Mouse (Mus musculus) testis, postnatal 10 days (tissue): ENCODE results near the gene Kat2a.

Experiments used
- DNase-seq: peaks from one replicate; pipeline ENCODE4 v3.0.0; 2021; ENCODE audit warnings: low spot score

Kat2a gene

GRCm38 (mm10) chr11:100711783-100712615 is at the start of gene Kat2a:
Gene Kat2a, minus strand, starts transcription at chr11:100712465.
- DNase-seq, result peak; percentile 90

- DNase-seq, result peak; percentile 92
Measured at GRCm38 (mm10) chr11:100761547-100762045, 49.3 kb upstream of the Kat2a start.

DNA sequence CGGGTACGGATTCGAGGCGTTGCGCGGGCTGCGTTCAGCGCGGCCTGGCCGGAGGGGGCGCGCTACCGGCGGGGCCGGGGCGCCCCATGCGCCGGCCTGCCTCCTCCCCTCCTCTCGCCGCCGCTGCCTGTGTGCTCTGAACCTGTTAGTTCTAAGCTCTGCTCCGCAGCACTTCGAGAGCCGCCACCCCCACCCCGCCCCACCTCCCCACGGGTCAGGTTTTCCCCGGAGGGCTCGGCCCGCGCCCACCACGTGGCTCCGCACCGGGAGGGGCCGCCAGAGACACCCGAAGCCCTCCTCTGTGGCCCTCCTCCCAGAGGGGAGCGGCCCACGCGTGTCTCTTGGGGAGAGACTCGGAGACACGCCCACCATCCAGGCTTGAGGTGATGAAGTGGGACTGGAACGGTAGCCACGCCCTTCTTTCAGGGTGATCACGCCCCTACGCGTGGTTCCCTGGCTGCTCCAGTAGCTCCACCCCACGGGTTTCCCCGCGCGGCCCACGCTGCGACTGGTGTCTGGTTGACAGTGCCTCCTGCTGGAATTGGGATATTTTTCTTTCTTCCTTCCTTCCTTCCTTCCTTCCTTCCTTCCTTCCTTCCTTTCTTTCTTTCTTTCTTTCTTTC is 47.5 kb upstream of the Kat2a start, which contains the start of gene Kcnh4:
Gene Kcnh4 (minus strand): TSS at position 332 of the 623 bp plus-strand sequence.
- DNase-seq, result peak; percentile 75

DNA sequence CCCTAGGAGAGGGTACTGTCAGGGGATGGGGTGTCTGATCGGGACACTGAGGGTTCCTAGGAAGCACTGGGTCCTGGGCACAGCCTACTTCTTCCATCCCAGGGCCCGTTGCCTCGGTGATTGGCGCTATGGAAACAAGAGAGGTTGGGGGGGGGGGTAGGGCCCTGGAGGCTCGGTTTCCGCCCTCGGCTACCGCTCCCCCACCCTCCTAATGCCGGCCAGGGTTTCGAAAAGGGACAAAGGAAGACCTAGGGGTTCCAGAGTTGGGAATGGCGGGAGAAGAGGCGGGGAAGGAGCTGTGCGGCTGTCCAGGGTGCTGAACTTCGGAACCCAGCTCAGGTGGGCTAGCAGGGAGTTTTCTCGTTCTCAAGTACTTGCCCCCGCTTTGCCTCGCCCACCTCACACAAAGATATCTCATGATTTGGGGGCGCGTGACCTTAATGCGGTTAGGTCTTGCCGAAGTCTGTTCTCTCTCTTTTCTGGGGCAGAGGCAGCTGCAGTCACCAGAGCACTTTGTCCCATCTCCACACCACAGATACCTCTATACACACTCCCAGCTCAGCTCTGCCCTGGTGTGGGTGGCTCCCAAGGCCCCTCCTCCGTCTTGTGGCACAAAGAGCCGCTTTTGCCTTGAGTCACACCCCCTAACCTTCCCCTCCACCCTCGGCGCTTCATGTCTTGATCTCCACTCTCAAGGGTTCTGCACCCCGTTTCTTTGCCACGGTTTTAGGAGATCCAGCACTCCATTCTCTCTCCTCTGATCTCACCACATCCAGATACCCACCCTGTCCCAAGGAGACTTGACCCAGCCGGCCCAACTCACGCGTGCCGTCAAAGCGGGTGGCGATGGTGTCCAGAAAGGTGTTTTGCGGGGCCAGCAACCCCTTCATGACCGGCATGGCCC is 46.7 kb upstream of the Kat2a start:
- DNase-seq, result peak; percentile 85

DNA sequence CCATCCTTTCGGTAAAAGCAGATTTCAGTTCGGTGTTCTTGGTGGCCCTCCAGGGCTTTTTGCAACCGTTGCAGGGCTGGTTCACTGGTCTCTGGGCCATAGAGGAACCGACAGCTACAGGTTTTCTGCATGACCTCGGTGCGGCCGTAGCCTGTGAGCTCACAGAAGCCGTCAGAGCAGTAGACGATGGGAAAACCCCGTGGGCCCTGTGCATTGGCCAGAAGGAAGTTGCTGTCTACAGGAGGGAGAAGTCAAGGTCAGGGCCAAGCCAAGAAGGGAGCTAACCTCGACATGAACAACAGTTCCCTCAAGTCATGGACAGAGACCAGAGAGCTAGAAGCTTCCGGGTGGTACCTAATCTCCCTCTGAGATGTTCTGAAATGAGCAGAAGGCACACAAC is 45.3 kb upstream of the Kat2a start:
- DNase-seq, result no peak

DNA sequence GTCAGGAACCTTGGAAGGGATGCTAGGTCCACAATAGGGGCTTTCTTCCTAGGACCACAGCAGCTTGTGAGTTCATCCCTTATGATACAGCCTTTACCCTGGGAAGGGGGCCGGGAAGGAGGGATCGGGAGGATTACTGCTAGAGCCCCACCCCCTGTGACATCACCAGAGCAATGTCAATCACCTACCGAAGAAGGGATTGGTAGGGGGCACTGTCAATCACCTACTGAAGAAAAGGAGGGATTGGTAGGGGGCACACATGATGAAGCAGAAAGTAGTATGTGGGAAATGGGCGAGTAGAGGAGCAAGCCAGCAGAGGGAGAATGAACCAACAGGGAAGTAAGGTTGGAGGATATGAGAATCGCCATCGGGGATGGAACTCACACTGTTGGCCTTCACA is 44.2 kb upstream of the Kat2a start:
- DNase-seq, result no peak

DNA sequence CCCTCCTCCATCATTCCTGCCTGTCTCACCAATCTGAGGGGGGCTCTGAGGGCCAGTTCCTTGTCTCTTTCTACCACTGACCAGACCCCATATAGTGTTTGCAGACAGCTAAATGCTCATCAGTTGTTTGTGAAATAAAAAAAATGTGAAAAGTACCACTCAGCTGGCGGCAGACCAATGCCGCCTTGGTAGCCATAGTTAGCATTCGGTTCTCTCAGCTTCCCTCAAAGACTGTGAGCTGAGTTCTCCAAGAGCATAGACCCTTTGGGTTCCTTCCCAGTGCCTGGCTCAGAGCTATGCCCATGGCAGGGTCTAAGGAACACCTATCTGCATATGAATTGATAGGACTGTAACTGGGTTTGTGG is 42.4 kb upstream of the Kat2a start:
- DNase-seq, result no peak

GRCm38 (mm10) chr11:100754021-100754692 is 41.9 kb upstream of the Kat2a start:
- DNase-seq, result no peak

DNA sequence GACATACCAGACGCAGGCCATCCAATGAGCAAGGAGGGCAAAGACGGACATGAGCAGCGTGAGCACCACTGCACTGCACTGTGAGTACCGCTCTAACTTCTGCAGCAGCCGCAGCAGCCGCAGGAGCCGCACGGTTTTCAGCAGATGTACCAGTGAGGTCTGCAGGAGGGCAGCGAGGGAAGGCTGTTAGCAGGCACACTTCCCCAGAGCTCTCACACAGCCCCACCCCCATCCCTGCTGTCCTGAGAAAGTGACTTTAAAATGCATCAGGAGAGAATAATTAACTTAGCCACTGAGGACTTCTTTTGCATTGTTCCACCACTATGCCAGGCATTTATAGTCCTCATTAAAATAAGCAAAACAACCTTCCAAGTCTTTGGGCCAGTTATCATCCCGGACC is 40.0 kb upstream of the Kat2a start:
- DNase-seq, result no peak

GRCm38 (mm10) chr11:100750127-100750526 is 37.9 kb upstream of the Kat2a start:
- no peak for DNase-seq

- DNase-seq, result no peak
Measured at GRCm38 (mm10) chr11:100749469-100749868, 37.2 kb upstream of the Kat2a start.

DNA sequence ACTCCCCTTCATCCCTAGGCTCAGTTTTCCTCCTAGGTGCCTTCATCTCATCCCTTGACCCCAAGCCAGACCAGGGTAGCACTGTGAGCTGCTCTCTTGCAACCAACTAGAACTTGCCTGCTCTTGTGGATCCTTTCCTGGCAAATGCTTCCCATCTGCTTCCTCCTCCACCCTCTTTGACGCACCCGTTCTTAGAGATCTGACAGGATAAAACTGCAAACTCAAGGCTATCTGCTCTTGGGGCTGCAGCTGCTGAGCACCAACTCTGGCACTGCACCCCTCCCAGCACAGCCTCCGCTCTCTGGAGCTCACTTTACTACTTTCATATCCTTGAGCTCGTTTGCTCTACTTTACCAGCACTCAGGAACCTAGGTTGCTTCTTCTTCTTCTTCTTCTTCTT is 36.4 kb upstream of the Kat2a start:
- no peak for DNase-seq

DNA sequence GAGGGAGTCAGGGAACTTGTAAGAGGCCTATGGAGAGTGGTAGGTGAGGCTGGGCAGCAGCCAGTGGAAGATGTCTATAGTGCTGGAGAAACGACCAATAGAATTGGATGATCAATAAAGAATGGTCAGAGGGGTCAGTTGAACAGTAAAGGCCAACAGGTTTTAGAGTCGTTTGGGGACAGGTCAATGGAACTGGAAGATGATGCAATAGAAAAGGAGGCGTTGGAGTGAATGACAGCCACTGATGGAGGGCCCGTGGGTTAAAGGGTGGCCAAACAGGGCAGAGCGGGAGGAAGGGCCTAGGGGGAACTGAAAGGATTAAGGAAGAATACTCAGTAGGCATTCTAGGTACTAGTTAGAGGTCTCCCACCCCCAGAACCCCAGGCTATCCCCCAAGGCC is 34.8 kb upstream of the Kat2a start:
- no peak for DNase-seq

DNA sequence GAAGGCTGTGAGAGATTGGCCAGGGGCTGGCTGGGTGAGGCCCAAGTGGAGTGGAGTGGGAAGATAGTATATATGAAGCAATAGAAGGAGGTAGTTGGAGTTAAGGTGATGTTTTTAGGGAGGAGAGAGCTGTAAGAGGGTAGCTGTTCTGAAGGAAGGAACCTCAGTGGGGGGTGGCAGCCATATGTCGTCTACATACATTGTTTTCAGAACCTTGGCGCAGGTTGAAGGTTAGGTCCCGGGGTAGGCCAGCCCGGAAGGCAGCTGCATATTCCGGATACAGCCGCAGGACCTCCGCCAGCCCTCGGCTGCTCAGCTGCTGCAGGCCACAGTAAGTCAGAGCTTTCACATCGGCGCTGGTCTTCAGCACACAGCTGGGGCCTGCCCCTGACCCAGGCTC is 34.3 kb upstream of the Kat2a start:
- no peak for DNase-seq

DNA sequence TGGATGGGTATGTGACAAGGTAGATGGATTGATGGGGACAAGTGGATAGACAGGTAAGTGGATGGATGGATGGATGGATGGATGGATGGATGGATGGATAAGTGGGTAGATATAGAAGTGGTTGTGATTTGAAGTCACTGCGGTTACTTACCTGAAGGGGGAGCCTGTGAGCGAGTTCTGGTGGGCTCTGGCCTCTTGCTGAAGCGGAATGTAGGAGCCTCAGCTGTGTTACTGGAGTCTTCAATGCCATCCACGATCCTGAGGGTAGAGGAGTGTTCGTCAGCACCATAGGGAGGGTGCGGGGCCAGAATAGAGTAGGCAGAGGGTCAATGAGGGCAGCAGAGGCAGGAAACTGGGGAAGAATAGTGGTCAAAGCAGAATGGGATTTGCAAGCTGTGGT is 32.8 kb upstream of the Kat2a start:
- peak; percentile 63 for DNase-seq

GRCm38 (mm10) chr11:100741348-100741747 is 29.1 kb upstream of the Kat2a start:
- no peak for DNase-seq

GRCm38 (mm10) chr11:100738749-100739148 is 26.5 kb upstream of the Kat2a start:
- no peak for DNase-seq

- peak; percentile 97 for DNase-seq
Measured at GRCm38 (mm10) chr11:100738066-100738604, 25.9 kb upstream of the Kat2a start, which contains the start of gene Rab5c. Gene Rab5c, minus strand, starts transcription at chr11:100738215.

GRCm38 (mm10) chr11:100737105-100737733 is 25.0 kb upstream of the Kat2a start:
- no peak for DNase-seq

GRCm38 (mm10) chr11:100736746-100737080 is 24.4 kb upstream of the Kat2a start:
- DNase-seq, result no peak
